Mouse (Mus musculus) heart, adult 2 months (tissue): ENCODE data around the gene Gm10778. TPM values are rescaled to one million over a fixed set of nuclear protein-coding genes. Genes with fewer than 3 reads are reported as not detected.

Experiments
- DNase-seq, 2 experiments: peaks; one replicate each; pipeline ENCODE4 v3.0.0; 2021
- H3K27ac ChIP-seq: fragments of 200-600 bp; 2 replicates; pipeline ENCODE4 v1.8.1; 2022
- H3K27me3 ChIP-seq: fragments of 200-500 bp; 2 replicates; pipeline ENCODE4 v1.6.1; 2012; ENCODE audit warnings: mild to moderate bottlenecking, low read length, inconsistent platforms, mixed read lengths; ENCODE audit not compliant: control insufficient read depth, insufficient read depth
- H3K36me3 ChIP-seq: fragments of 200-500 bp; 2 replicates; pipeline ENCODE4 v1.6.1; 2012; ENCODE audit warnings: low read length, inconsistent platforms; ENCODE audit not compliant: control insufficient read depth, insufficient read depth
- H3K4me1 ChIP-seq: fragments of 200-500 bp; 2 replicates; pipeline ENCODE4 v1.6.1; 2011; ENCODE audit warnings: low read length; ENCODE audit not compliant: control insufficient read depth, insufficient read depth
- H3K4me3 ChIP-seq: fragments of 200-600 bp; 2 replicates; pipeline ENCODE4 v1.8.1; 2022
- H3K79me2 ChIP-seq: fragments of 200-500 bp; replicated peaks from 2 replicates; pipeline ENCODE4 v1.6.1; 2012; ENCODE audit warnings: mild to moderate bottlenecking, inconsistent platforms, low read length, moderate library complexity, mixed read lengths; ENCODE audit not compliant: control insufficient read depth, insufficient read depth
- H3K9ac ChIP-seq: fragments of 200-500 bp; 2 replicates; pipeline ENCODE4 v1.6.1; 2012; ENCODE audit warnings: low read depth, mild to moderate bottlenecking, control low read depth, inconsistent platforms, low read length, mixed read lengths
- CTCF ChIP-seq: fragments of 200-600 bp; IDR thresholded peaks from 2 replicates; pipeline ENCODE4 v1.8.1; 2022; ENCODE audit warnings: antibody characterized with exemption, mild to moderate bottlenecking, moderate library complexity
- EP300 ChIP-seq: fragments of 200-500 bp; IDR thresholded peaks from 2 replicates; pipeline ENCODE4 v1.6.1; 2011; ENCODE audit warnings: low read depth, low read length, control low read depth; ENCODE audit not compliant: insufficient read depth
- POLR2A ChIP-seq: fragments of 200-500 bp; IDR thresholded peaks from 2 replicates; pipeline ENCODE4 v1.6.1; 2011; ENCODE audit warnings: mild to moderate bottlenecking, low read depth, low read length, control low read depth; ENCODE audit not compliant: insufficient read depth
- WGBS: fragments of 180-500 bp; shearing (Covaris S2); methylation state at CpG from one replicate; pipeline ENCODE4 v1.1.7; 2018; 5-methylcytosine and 5-hydroxymethylcytosine counted together
- intact Hi-C: fragments of 180-260 bp; cut with DNase I; formaldehyde crosslinking; loops from one replicate; pipeline ENCODE4 v1.15.1; 2025
- polyA plus RNA-seq: library from polyadenylated mRNA; depleted of rRNA; stranded (reverse); fragments of >200 nt; gene quantifications from 2 replicates; pipeline ENCODE4 v1.2.3, GENCODE M21; 2012
- total RNA-seq, 2 experiments: library from RNA; stranded (reverse); gene quantifications; 2 replicates each; pipeline ENCODE4 v1.2.3; 2021

Gene Gm10778
- total and polyA plus RNA-seq, 3 experiments, result 0.59 to 2.4 (median 2.1) TPM

DNA sequence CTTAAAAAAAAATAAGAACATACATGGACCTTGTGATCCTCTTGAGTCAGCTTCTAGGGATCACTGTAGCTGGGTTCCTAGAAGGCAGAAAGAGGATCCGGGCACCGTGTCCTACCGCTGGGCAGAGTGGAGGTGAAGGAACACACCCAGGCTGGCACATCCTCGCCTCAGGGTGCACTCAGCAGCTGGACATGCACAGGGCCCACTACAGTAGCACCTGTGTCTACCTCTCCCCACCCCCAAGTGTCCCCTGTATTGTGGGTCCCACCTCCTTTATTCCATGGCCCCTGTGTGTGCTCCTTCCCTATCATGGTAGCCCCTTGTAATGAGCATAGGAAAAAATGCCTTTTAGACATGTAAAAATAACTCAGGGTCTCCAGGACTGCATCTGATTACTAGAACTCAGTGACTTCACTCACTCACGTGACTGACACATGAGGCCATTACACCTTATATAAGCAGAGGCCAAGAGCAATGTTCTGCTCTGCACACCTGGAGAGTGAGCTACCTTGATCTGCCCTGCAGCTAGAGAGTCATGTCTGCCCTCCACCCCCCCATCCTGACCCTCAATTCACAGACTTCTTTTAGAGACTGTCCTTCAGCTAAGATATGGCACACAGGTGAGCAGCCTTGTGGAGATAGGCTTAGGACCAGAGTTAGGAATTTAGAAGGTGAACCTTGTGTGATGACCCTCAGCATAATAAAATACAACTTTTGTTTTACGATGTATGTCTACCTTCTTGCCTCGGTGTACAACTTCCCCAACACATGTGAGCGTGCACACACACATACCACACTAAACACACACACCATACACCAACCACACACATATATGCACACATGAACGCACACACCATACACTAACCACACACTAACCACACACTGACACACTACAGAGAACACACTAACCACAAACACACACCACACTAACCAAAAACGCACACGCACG, 44.6 kb upstream of the Gm10778 start:
- H3K4me1 ChIP-seq, result peaks cover 12% of the 10 kb centered on the region
- H3K36me3 ChIP-seq, result no peaks in the 10 kb centered on the region
- intact Hi-C loops, result loop anchor here (2.0 kb wide), 4 partner anchors 39 to 103 kb away; partner anchors contain the start of gene S1pr4
- H3K27ac ChIP-seq, result peak overlapping the region; percentile 60; the same call in 1 of the 2 replicates
- H3K27me3 ChIP-seq, result no peaks in the 10 kb centered on the region
- no peak for TF ChIP-seq CTCF
- TF ChIP-seq POLR2A, result no peak
- no peak for TF ChIP-seq EP300
- no peaks in the 10 kb centered on the region for H3K79me2 ChIP-seq
- 68% methylated on average over 12 of the region's 12 CpGs for WGBS
- no peak for DNase-seq
- H3K9ac ChIP-seq, result peak overlapping the region; percentile 40
- peak overlapping the region; percentile 38 for H3K4me3 ChIP-seq

DNA sequence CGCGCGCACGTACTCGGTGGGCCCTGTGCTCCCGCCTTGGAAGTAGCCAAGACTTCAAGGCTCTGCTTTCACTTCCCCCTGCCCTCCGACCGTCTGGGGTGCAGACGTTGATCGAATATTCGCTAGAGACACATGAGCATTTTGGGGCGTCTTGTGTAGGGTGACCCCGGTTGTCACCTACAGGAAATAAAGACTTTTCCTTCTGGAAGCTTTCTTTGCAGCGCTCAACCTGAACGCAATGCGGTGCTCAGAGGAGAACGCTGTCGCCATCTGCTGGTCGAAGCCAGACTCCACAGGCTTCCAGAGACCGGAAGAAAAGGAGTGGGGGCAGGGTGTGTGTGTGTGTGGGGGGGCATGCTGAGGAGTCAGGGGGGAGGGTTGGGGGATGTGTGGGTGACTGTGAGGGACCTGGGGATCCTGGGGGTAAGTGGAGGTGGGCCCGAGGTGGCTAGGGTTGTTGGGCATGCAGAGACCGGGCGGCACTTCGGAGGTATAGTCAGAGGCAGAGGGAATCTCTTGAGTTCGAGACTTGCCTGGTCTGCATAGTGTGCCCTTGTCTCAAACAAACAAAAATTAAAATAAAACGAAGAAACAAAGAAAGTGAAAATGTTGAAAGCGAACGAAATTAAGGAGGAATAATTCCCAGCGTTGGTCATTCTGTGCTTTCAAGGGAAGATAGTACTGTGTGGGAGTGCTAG, 43.7 kb upstream of the Gm10778 start:
- no peaks in the 10 kb centered on the region for H3K27me3 ChIP-seq
- peak overlapping the region; percentile 83 for H3K27ac ChIP-seq
- no peaks in the 10 kb centered on the region for H3K79me2 ChIP-seq
- TF ChIP-seq CTCF (peak; percentile 72), POLR2A (no peak; the same call in 1 of the 2 replicates), EP300 (peak; percentile 94)
- peak overlapping the region; percentile 50 for H3K4me3 ChIP-seq
- peaks cover 12% of the 10 kb centered on the region for H3K4me1 ChIP-seq
- WGBS, result 15% methylated on average over 29 of the region's 29 CpGs
- intact Hi-C loops, result loop anchor here (2.0 to 5.0 kb wide), 5 partner anchors 40 to 567 kb away; partner anchors contain the start of gene S1pr4
- H3K36me3 ChIP-seq, result no peaks in the 10 kb centered on the region
- peak overlapping the region; percentile 40 for H3K9ac ChIP-seq
- DNase-seq, result peak; percentile 87 to 89

DNA sequence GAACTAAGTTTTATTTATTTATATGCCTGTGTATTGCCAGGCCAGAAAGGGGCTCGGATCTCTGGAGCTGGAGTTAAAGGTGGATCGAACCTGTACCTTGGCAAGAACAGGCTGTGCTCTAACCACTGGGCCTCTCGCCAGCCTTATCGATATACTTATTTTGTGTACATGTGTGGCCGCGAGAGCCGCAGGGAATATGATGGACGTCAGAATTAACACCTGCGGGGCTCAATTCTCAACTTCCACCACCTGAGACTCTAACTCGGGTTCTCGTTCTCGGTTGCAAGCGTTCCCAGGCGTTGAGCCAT, 43.2 kb upstream of the Gm10778 start:
- Histone ChIP-seq H3K4me1 (peaks cover 12% of the 10 kb centered on the region), H3K79me2 (no peaks in the 10 kb centered on the region), H3K27ac (peak overlapping the region; percentile 83), H3K9ac (peak overlapping the region; percentile 58), H3K27me3 (no peaks in the 10 kb centered on the region), H3K36me3 (no peaks in the 10 kb centered on the region), H3K4me3 (peak overlapping the region; percentile 50)
- intact Hi-C loops, result loop anchor here (2.0 to 5.0 kb wide), 5 partner anchors 41 to 567 kb away; partner anchors contain the start of gene S1pr4
- 2% methylated on average over 14 of the region's 14 CpGs for WGBS
- TF ChIP-seq EP300 (no peak), POLR2A (no peak), CTCF (no peak)
- DNase-seq, result no peak

DNA sequence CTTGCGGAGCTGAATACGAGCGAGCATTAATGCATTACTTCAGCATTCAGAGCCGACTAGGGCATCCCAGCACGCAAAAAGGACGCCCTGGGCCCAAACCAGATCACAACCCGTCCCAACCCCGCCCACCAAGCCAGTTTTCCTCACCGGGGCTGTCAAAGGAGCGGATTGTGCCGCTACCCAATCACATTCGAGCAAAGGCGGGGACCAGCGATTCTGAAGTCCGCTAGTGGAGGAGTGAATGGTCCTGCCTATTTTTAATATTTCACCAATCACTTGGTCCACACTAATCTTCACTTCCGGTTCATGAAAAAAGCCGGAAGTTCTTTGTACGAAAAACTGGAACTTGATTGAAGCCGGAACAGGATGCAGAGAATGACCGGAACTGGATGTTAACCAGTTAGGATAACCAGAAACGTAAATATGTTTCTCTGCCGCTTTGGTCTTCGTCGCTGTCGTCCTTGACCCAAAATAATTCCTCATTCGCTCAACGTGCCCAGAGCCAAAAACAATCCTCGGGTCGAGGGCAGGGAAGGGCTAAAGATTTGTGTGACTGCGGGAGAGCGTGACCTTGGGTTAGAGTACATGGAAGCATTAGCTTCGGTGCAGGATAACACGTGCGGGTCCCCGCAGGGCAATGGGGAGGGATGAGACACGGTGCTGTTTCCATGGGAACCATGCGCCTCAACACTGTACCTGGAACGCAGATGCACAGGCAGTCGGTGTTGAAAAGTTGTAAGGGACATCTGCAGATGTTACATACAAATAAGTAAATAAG, 42.7 kb upstream of the Gm10778 start, which contains the start of gene BC025920:
Gene BC025920 (plus strand): TSS at position 297 of the 778 bp plus-strand sequence.
- H3K36me3 ChIP-seq, result no peaks in the 10 kb centered on the region
- H3K27me3 ChIP-seq, result no peaks in the 10 kb centered on the region
- peak within 1 kb of the TSS; percentile 89 for H3K27ac ChIP-seq
- peak; percentile 90 to 96 for DNase-seq
- H3K9ac ChIP-seq, result peak within 1 kb of the TSS; percentile 58
- H3K4me3 ChIP-seq, result peak within 1 kb of the TSS; percentile 73
- peaks cover 11% of the 10 kb centered on the region for H3K4me1 ChIP-seq
- TF ChIP-seq CTCF (no peak), EP300 (peak; percentile 72; the same call in 1 of the 2 replicates), POLR2A (peak; percentile 77)
- intact Hi-C loops, result loop anchor here (2.0 to 5.0 kb wide), 6 partner anchors 21 to 566 kb away; partner anchors contain the start of genes S1pr4 and Sirt6
- no peaks in the 10 kb centered on the region for H3K79me2 ChIP-seq
- WGBS, result under 1% methylated on average over 39 of the region's 39 CpGs

DNA sequence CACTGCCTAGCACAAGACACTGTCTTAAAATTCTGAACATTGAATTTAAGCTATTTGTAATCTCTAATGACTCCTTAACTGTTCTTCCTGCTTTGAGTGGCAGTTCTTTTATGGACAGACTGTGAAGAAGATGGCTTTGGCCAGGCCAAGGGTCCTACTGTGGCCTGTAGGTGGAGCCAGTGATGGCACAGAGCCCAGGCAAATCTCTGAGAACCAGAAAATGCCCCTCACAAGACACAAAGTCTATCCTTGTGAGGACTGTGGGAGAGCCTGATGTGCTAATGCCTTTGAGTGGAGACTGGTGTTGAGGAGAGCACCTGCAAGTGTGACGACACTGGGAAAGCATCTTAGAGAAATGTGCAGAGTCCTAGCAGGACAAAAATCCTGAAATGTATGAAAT, 40.6 kb upstream of the Gm10778 start:
- intact Hi-C loops, result loop anchor here (5.0 kb wide), 1 partner anchor 564 kb away; no protein-coding TSS in a partner anchor
- no peaks in the 10 kb centered on the region for H3K79me2 ChIP-seq
- WGBS, result 97% methylated on average over 1 of the region's 1 CpGs
- DNase-seq, result no peak
- peaks cover 4% of the 10 kb centered on the region; the same call in 1 of the 2 replicates for H3K4me1 ChIP-seq
- no peak overlapping the region for H3K4me3 ChIP-seq
- TF ChIP-seq CTCF (peak; percentile 39), EP300 (no peak)
- H3K9ac ChIP-seq, result no peak overlapping the region
- H3K27me3 ChIP-seq, result no peaks in the 10 kb centered on the region
- no peak overlapping the region for H3K27ac ChIP-seq
- no peaks in the 10 kb centered on the region for H3K36me3 ChIP-seq
